Mouse (Mus musculus) A20 (cell line): ENCODE measurements at regions not wholly inside any gene's neighbourhood (a gene's known extent, or its start where the extent isn't known, plus 50 kb on each side); places are given as distances from the start of the nearest gene placed in this dataset.

Experiments used
- DNase-seq: peaks from one replicate; pipeline ENCODE4 v3.0.0-alpha.2; 2011; ENCODE audit warnings: low read depth, low spot score

DNA sequence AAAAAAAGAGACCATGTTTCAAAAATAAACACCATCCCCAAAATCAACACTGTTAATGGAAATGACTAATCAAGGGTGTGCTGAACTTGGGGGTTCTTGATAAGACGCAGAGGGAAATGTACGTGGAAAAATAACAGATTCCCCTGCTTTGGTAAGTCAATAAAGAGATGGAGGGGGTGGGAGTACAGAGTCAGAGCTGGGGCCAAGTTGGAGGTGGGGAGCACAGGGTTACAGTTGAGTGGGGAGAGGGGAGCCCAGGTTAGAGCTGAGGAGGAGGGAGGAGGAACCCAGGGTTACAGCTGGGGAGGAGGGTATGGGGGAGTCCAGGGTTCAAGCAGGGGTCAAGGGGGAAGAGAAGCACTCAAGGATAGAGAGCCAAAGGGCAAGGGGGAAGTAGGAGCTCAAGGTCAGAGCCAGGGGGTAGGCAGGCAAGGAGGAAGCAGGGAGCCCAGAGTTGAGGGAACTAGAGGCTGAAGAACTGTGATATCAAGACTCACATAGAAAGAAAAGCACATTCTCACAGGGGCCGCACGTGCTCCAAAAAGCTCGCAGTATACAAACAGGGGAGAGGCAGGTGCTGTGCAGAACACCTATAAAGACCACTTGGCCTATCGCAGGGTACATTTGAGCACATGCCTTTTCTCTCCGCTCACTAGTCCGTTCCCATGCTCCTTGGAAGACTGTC, 246.4 kb downstream of the Sox9 start:
- DNase-seq = no peak

DNA sequence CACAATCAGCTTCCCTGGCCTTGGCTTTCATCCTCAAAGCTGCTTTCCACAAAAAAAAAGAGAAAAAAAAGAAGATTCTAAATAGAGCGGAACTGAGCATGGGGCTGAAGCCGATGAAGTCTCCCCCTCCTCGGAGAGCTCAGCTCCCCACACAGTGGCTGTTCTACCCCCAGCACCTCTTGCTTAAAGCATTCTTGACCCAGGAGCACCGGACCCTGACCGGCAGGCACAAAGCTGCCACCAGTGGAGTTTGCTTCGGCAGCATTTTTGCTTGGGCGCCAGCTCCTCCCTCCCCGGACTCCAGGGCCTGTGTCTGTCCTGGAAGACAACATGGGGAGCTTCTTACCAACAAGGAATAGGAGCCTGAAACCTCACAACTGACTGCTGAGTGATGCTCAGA, 249.4 kb downstream of the Sox9 start:
- no peak for DNase-seq

DNA sequence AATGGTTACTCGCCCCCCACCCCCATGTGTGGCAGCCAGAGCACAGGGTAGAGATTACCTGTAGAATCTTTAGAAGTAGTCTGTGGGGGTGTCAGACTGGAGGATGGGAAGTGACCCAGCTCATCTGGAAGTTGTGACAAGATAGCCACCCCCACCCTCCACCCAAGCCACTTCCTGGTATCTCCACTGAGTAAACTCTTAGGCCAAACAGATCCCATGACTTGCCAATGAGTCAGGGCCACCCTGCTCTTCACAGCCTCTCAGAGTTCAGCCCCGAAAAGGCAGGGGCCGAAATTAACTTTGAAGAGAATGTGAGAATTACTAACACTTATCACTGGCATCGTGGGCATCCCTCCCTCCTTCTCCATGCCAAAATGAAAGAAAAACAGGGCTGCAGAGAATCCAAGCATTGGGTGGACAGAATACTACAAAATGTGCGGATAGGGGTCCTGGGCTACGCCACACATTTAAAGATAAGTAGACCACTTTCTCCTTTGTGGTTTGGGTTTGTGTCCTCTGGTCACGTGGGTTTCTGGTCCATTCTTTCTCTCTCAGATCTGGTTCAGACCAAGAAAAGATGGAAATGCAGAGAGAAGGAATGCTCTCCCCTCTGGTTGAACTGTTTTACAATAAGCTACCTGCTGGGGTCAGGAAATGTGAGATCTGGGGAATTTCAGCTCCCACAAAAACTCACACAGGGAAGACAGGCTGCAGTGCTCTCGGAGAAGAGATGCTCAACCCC, 250.6 kb downstream of the Sox9 start:
- DNase-seq = no peak

DNA sequence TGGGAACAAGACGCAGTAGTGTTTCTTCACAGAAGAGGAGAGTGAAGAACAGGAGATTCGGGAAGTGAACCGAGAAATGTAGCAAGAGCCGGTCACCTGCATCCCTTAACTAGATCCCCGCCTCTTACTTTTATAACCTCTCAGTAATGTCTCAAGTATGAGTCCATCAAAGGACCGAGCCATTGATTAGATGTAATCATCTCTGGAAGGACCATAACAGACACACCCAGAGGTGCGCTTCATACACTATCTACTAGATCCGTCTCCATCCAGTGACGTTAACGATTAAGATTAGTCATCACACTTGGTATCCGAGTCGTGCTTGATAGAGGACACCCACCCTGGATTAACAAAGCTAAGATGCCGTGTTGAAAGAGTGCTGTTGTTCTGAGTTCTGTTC, 252.9 kb downstream of the Sox9 start:
- DNase-seq = no peak

DNA sequence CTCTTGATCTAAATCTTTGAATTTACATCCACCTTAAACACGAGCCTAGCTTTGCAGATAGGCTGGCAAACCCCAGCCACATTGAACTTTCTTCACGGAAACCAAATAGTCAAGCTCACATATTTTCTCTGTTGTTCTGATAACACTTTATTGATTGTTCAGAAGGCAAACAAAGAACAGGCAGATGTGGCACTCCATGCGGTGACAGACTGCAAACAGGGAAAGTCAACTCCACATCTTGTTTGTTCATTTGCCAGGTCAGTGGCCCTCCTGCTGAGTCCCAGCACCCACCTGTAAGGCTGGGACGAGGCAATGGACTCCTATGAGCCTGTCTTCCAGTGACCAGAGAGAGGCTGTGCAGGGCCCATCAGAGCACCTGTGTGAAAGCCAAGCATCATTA, 255.7 kb downstream of the Sox9 start:
- no peak for DNase-seq

DNA sequence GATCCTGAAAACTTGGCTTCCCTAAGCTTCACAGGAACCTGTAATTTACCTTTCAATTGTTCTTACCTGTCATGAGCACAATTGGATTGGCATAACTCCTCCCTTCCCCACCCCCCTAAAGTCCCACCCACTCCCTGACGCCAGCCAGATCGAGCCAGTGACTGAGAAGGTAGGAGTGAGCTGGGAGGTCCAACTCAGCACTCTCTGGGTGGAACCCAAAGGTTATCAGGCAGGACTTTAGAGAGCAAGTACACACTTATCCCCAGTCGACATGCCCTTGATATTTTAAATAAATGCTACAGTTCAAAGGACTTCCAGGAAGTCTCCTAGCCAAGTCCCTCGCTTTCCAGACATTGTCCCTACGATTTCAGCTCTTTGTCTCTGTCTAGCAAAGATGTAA, 260.7 kb downstream of the Sox9 start:
- DNase-seq = no peak

DNA sequence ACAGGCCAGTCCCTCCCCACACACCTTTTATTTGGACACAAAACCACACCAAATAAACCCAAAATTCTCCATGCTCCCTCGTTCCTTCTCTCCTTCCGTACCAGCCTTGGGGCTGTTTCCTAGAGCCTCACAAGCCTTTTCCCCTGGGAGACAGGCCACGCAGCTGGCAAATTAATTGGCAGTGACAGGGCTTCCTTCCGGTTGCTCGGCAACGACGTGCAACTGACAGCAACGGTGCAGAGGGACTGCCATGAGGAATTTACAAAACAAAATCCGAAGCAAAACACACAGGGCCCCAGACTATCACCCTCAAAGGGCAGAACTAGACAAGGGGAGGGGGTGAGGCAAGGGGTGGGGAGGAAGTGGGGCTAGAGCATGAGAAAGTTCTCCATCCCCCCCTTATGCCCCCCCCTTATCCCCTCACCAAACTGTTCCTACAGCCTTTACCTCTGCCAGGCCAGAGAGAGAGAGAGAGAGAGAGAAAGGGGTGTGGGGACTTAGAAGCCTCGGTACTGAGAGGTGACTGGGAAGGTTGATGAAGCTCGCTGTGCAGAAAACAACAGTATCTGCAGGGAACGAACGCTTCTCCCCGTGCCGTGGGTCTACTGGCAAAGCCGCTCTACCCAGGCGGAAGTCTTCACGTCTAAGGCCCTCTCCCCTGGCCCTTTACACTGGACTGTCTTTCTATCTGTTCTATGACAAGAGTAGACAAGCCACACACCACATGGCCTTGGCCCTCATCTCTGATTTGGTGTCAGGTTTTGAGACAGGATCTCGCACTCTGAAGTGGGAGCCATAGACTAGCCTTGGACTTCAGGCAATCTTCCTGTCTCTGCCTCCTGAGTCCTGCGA, 264.4 kb downstream of the Sox9 start:
- DNase-seq = no peak

DNA sequence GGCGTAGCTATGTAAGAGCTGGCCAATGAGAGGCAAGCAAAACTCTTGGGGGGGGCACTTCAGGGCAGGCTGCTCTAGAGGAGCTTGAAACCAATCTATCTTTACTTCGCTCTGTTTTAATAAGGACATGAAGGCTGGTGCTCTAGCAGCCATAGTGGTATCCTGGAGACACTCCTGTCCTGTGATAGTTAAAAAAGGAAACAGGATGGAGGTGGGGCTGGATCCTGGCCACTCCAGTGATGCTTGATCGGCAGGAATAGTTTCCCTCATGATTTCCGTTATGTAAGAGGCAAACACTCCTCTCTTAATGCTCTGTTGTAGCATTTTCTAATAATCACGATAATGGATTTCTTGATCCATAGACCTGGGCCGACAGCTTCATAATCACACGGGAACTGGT, 266.1 kb downstream of the Sox9 start:
- no peak for DNase-seq

DNA sequence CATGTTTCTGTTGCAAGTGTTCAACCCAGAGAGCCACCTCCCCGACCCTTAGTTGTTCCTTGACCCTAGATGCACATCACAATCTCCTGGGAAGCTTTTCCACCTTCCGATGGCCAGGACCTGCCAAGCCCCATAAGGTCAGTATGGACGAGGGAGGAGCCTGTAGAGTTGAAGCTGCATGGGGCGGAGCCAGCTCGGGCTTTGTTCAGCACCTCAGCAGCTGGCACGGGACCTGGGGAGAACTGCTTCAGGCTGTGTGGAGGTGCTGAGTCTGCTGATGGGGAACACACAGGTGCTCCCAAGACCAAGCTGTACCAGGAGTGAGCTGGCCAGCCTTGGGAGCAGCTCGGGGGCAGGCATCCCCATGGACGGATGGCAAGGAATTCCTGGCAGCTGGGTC, 267.6 kb downstream of the Sox9 start:
- no peak for DNase-seq

DNA sequence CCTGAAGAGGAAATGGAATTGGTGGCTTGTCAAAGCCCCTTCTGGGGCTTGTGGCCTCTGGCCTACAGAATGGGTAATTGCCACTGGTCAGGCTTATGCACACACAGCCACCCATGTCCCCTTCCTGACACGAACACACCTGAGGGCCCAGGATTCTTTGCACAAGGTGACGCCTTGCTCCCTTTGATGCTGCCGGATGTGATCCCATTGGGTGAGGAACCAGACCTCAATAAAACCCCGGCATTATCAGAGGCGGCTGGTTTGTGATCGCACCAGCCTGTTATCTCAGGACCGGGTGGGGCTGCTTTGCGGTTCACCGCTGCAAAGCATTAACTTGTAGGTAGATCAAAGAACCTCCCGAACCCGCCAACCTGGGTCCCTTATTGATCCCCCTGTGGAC, 270.5 kb downstream of the Sox9 start:
- DNase-seq = no peak

DNA sequence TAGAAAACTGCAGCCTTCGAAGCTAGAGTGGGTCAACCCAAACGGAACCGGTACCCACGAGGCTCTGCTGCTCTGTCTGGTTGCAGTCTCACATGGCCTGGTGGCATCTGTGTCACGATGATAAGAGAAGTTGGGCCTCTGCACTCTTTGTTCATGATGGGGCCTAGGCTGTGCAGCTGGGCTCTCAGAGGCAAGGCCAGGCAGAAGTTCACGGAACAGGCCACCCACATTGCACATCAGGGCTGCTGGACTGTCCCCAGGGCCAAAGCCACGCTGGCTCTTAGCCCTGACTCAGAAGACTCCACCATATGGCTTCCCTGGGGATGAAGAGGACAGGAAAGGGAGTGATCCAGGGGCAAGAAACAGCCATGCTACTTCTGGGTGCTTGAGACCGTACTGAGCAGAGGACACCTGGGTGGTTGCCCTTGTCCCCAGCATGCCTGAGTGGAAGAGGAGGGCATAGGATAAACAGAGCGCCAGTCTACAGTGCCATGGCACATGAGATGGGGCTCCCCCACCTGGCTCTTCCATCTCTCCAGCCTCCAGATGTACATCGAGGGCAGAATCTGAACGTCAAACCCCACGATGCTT, 274.1 kb downstream of the Sox9 start:
- no peak for DNase-seq

DNA sequence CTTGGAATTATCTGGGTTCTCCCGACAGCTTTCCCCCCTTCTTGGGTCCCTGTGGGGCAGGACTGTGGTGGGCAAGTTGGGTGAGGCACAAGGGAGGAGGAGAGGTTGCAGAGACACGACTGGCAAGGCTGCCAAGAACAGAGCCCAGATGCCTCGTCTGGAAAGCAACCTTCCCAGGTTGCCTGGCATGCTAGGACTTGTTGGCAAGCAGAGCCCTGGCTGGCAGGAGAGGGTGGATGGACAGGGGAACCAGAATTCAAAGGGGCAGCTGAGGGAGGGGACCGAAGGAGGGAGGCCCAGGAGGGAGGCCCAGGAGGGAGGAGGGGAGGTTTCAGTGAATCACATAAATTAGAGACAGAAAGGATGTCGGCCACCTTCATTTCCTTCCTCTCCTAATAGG, 274.8 kb downstream of the Sox9 start:
- no peak for DNase-seq

DNA sequence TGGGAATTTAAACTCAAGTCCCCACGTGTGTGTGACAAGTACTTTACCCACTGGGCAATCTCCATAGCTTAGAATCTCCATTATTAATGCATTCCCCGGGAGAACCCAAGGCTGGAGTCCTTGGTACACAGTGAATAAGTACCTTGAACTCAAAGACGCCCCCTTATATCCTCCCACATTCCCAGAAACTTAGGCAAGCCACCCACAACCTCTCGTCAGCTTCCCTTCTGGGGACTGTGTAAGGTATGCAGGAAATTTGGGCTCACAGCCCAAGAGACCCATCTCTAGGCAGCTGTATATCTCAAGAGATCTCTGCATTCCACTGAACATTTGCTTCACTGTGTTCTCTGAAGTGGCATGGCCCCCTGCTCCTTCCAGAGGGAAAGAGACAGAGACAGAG, 288.3 kb downstream of the Sox9 start:
- DNase-seq = no peak

DNA sequence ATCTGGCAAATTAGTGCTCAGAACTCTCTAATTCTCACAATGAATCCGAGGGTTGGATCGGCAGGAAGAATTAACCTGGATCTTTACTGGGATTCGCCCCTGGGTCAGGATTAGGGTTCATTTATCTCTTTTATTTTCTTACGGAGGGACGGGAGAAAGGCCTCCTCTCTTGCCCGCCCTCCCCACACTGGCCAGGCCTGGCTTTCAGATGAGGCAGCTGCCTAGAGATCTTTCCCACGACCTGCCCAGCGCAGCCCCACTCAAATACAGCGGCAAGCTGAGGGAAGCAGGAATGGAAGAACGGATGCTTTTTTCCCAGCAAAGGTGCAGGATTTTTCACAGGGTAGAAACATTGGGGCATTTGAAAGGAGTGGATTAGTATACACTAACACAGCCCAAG, 289.9 kb downstream of the Sox9 start:
- no peak for DNase-seq

DNA sequence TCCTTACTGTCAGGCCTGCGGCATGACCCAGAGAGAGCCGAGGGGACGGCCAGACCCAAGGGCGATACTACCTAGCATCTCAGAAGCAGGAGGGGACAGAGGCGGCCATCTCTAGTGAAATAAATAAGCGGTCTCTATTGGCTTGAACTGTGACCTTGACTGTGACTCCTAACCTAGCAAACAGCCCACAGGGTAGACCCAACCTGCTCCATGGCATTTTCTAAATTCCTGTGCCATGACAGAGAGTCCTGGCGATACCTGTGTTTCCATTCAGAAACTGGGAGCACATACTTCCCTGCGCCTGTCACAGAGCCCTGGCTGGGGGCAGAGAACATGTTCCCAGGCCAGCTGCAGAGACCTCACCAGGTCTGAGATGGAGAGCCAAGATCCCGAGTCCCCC, 292.3 kb downstream of the Sox9 start:
- no peak for DNase-seq

DNA sequence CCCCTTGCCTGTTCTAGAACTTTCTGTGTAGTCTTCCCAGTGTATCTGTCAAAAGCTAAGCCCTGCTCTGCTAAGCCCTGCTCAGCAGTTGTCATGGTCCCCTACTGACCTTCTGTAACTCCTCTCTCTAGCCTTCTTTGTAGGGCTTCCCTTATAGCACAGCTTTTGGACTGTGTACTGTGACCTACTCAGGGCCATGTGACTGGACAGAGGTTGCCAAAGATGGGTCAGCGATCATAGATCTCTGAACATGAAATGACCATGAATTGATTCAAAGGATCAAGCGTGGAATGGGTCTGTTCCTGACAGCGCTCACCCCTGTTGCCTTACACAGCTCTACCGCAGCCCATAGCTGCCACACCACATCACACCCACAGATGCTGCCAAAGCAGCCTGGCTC, 294.3 kb downstream of the Sox9 start:
- no peak for DNase-seq

DNA sequence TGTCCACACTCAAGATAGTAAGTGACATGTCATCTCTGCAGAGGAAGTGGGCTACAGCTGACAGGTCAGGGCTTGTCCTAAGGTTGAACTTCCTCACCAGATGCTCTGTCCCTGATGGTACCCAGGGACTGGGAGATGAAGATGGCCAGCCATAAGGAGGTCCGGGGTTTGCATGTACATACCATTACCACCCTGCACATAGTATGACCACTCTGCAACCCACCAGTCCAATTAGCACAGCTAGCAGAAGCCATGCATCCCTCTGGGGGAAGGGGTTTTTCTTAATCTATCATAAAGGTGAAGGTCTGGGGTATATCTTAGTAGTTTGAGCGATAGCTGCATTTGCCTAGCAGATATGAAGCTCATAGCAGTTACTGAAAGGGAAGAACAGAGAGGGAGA, 298.3 kb downstream of the Sox9 start:
- no peak for DNase-seq

DNA sequence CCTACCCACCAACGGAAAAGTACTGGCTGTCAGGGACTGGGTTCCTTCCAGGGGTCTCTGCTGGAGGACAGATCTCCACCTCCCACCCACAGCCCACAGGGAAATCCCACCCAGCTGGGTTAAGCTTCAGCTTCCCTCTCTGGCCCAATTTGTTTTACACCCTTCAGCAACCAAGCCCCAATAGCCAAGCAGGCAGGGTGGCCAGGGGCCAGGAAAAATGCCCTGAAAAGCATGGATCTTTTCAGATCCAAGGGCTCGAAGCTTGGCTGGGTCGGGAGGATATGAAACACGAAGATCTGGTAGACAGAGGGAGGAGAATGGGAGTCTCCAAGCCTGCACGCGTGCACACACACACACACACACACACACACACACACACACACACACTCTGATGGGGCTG, 302.4 kb downstream of the Sox9 start:
- DNase-seq = no peak

DNA sequence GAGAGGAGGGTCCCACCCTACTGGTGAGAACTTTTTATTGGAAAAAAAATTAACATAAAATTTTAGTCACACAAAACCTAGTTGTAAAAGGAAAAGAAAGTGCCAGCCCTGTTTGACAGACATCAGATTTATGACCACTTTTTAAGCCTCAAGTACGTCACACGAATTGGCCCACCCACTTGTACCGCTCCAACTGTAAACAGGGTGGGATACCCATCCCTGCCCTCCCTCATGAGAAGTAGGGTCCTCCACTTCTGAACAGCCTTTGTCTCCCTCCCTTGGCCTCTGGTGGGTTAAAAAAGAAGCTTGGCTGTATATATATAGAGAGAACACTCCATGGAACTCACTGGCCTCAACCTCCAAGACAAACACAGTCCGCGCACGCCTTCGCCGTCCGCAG, 303.5 kb downstream of the Sox9 start:
- no peak for DNase-seq

DNA sequence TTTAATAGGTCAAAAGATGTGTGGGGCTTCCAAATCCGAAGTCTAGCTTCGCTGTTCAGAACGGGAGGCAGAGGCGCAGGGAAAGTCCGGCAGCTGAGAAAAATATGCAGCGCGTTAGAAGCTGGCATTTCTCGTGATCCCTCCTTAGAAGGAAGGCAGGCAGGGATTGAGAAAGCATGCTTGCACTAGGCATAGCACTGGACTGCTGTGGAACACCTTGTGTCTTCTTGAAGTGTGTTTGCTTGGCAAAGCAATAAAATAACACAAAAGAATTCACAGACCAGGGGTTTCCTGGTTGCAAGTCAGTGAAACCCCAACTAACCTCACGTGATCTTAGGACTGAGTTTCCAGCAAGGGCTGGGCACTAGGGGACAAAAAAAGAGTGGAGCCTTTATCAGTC, 305.1 kb downstream of the Sox9 start:
- no peak for DNase-seq

DNA sequence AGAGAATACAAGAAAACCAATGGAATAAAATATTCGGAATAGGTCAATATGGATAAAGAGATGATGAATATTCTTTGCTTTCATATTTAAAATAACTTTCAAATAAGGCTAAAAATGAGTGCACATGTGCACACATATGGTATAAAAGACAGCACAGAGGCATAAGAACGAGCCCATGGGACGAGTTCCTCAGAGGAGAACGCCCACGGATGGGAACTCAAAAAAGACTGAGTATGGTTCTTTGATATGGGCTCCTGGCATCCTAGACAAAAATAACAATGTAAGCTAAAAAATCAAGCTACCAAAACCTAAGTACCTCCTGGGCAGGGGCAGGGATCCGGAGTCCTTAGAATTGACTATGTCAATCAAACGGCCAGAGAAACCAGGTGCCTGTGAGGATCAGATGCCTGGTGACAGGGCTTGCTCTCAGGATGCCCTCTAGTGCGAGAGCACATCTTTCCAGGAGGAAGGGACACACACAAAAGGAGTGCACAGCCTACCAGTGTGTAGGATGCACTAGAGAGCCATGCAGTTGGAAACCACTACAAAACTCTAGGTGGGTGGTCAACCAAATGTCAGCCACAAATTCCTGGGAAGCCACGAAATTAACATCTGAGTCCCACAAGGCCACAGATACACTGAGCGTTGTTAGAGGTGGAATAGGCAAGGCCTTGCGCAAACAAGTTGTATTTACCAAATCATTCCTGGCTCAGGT, 307.8 kb downstream of the Sox9 start:
- DNase-seq = no peak
